Mouse (Mus musculus): ENCODE data around the gene Dnajb6. TPM values are rescaled to one million over a fixed set of nuclear protein-coding genes. Genes with fewer than 3 reads are reported as not detected.
A peak's percentile ranks its signal among the peaks of the same experiment; 100 is the strongest.
"Not testable (repeated sequence)": the region's sequence is repeated elsewhere in the genome, so short reads cannot be mapped to it uniquely, and the experiment has no call there.

Gene Dnajb6
- 100 to 1,000 TPM; 113 to 126 TPM for polyA plus RNA-seq (2017; shearing (Covaris generic))

GRCm38 (mm10) chr5:29735557-29736061 lies at the start of gene Dnajb6, which contains the start of gene Gm5129:
Gene Dnajb6, plus strand, starts transcription at chr5:29735688.
Gene Gm5129, minus strand, starts transcription at chr5:29735936.
- peak; percentile 87 for ATAC-seq

GRCm38 (mm10) chr5:29687671-29688070 lies 47.8 kb upstream of the Dnajb6 start:
- no peak for ATAC-seq

DNA sequence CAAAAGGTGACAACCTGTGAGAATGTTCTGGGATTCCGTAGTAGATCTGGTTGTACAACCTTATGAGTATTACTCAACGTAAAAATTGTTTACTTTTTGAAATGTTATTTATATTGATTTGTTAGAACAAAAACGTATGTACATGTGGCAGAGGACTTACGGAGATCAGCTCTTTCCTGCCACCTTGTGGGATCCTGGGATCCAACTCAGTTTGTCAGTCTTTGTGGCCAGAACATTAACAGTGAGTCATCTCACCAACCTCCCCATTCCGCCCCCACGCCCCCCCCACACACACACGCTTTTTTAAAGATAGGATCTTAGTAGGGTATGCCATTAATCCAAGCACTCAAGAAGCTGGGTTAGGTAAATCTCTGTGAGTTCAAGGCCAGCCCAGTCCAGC lies 47.1 kb upstream of the Dnajb6 start:
- no peak for ATAC-seq

- ATAC-seq: no peak
Measured at GRCm38 (mm10) chr5:29698493-29698892, 37.0 kb upstream of the Dnajb6 start.

- no peak for ATAC-seq
Measured at GRCm38 (mm10) chr5:29699520-29700202, 35.8 kb upstream of the Dnajb6 start.

DNA sequence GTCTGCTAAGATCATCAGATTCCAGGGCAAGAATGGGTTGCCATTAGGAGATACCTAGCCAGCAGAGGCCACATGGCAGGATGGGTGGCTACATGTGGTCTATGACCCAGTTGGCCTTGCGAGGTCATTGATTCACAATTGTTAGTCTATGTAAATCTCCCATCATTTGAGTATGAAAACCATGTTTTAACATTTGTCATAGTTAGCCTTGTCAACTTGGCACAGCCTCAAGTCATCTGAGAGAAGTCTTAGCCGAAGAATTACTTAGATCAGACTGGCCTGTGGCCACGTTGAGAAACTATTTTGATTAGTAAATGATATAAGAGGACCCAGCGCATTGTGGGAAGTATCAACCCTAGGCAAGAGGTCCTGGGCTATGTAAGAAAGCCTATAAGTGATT lies 28.2 kb upstream of the Dnajb6 start:
- ATAC-seq: no peak

- no peak for ATAC-seq
Measured at GRCm38 (mm10) chr5:29708258-29708657, 27.2 kb upstream of the Dnajb6 start.

DNA sequence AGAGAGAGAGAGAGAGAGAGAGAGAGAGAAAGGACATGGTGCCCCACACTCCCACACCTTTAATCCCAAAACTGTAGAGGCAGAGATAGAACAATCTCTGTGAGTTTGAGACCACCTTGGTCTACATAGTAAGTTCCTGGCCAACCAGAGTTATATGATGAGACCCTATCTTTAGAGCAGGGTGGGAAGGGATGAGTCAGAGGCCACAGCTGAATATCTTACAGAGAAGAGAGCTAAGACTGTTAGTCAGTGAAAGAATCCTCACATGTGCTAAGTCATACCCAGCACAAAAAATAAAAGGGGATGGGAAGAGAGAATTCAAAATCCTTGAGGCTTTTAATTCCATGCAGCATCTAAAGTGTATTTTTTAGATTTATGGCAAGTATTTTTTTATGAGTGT lies 23.9 kb upstream of the Dnajb6 start:
- no peak for ATAC-seq

GRCm38 (mm10) chr5:29712906-29713305 lies 22.6 kb upstream of the Dnajb6 start:
- no peak for ATAC-seq

DNA sequence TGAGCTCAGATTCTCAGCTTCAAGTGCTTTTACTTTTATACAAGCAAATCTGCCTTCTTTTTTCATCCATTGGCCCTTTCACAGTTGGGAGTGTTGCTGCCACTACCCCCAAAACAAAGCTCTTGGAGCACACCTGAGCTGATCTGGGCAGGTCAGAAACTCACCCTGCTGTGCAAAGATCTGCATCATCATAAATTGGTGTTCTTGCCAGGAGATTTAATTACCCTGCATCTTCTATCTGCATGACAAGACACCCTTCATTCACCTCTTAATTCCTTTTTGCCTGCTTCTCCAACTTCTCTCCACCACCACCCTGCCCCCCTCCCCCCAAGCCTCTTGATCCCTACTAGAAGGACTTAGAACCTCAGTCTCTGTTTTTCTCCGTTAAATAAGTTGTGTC lies 14.3 kb upstream of the Dnajb6 start:
- no peak for ATAC-seq

DNA sequence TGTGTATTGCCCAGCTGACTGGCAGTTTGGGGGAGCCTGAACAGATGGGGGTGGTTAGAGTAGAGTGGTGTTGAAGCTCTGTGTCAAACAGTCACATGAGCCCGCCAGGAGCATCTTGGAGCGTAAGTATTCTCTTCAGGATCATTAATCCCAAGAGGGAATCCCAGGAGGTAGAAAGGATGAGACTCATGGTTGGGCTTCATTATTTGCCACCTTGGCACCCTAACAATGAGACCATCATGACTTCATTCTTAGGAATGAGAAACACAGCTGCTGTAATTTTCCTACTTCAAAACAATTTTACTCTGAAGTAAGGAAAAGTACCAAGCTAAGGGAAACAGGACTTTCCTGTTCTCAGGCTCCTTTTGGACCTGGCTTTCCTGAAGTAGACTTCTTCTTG lies 10.1 kb upstream of the Dnajb6 start:
- no peak for ATAC-seq

GRCm38 (mm10) chr5:29726070-29726469 lies 9.4 kb upstream of the Dnajb6 start:
- ATAC-seq: not testable (repeated sequence)

DNA sequence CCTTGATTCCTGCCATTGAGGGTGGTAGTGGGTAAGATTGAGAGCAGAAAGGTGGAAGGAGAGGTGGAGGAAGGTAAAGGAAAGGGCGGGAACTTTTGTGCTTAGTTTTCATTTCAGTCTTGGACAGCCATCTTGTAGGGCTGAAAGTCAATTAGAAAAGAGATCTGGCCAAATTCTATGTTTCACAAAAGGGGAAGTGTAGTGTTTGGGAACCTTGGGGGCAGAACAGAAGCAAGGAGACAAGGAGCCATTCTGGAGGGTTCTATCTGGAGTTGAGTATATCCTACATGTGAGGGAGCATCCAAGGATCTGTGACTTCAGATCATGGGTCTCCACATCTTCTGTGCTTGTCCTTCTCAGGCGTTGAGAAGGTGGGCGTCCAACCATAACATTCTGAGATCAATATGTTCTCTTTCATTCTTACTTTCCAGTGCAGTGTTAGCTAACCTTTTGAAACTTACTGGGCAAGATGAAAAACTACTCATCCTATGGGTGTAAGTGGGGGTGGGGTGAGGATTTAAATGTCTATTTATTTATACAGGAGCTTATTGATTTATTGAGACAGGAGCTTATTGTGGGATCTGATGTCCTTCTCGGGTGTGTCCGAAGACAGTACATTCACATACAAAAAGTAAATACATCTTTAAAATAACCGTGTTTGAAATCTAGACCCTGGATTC lies 517 bp upstream of the Dnajb6 start:
- ATAC-seq: no peak

- ATAC-seq: peak; percentile 15
Measured at GRCm38 (mm10) chr5:29736073-29736900, 799 bp downstream of the Dnajb6 start.

DNA sequence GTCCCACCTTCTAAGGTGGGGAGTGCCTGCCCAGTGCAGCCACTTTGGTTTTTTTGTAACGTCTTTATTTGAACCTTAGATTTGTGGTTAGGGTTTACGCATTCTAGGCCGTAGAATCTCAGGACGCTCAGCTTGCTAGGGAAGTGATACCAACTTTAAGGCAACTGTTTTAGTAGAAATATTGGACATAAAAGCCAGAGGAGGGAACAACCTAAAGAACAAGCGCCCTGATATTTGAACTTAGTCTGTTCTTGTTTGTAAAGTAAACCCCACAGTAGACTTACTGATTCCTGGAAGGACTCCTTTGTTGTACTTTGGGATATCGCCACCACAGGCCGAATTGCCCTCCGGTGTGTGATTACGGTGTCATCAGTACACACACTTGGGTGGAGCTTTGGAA lies 1.5 kb downstream of the Dnajb6 start:
- no peak for ATAC-seq

DNA sequence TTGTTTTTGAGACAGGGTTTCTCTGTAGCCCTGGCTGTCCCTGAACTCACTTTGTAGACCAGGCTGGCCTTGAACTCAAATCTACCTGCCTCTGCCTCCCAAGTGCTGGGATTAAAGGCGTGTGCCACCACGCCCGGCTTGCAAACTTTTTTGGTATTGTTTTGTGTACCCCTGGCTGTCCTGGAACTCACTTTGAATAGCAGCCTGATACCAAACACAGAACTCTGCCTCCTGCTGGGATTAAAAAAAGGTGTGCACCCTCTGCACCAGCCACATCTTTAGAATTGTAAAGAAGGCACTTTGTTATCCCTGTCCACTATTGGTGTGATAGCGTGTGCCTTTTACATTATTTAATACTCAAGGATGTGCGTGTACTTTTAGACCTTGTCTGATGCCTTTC lies 2.0 kb downstream of the Dnajb6 start:
- ATAC-seq: no peak

- ATAC-seq: no peak
Measured at GRCm38 (mm10) chr5:29738076-29738475, 2.6 kb downstream of the Dnajb6 start.

DNA sequence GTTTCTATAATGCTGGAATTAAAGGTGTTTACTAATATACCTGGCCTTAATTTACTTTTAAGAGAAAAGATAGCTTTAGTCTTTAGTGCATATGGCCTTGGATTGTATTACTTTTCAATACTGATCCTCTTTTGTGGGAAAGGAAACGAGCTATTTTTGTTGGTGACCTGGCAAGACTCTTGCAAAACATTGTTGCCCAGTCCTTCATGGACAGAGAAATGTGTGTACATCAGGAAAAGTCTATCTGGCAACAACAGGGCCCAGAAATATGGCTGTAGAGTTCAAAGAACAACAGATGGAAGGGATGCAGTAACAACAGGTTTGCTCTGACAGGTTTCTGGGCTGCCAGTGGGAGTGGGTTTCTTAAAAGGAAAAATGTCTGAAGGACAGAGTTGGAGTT lies 5.2 kb downstream of the Dnajb6 start:
- ATAC-seq: no peak

DNA sequence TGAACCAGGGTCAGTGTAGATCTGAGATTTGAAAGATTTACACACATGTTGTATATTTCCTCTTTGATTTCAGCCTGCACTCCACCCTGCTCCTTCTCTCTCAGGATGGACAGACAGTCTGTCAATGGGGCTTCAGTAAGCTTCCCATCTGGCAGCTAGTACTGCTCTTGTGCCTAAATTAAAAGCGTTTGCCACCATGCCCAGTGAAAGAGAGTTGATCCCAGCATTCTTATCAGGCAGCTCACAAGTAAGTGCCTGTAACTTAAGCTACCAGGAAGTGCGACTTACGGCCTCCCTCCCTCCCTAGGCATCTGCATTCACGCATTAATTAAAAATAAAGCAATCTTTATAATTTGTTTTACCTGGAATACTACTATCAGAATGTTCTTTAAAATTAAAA lies 5.6 kb downstream of the Dnajb6 start:
- no peak for ATAC-seq

DNA sequence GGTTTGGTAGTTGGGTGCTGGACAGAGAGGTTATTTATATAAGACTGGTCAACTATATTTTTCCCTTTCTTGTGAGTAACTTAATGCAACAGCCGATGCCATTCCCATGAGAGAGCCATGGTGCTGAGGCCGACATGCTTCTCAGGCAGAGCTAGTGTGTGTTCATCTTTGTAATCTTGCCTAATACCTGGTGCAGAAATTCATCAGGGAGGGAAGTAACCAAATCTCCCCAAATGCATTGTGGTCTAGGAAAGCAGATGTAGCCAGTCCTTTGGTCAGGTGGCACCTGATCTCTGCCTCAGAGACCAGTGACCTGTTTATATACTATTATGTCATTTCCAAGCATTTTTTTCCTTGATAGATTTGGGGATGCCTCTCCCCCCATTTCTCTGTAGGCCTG lies 12.2 kb downstream of the Dnajb6 start:
- no peak for ATAC-seq

- ATAC-seq: no peak
Measured at GRCm38 (mm10) chr5:29751306-29751705, 15.8 kb downstream of the Dnajb6 start.

GRCm38 (mm10) chr5:29752894-29753293 lies 17.4 kb downstream of the Dnajb6 start:
- ATAC-seq: no peak

GRCm38 (mm10) chr5:29759318-29759717 lies 23.8 kb downstream of the Dnajb6 start:
- no peak for ATAC-seq

Measured in activated CD4-positive, CD25-positive, alpha-beta regulatory T cell, adult 4 months (primary cell).